Mouse (Mus musculus): ENCODE data around the gene Olfr1042.

DNA sequence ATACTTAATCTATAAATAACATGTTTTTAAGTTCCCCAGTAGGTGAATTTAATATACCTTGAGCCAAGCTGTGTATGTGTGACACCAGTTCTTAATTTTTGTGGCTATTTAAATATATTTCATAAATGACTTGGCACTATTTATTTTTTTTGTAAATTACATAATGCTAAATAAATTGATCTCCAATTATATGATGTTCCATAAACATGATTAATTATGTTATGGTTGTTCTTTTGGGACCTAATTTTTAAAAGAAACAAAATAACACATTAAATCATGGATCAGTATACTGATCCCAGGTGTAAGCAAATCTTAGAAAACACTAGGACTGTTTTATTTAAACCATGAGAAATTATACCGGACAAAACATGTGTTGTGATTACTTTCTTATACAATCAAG is 25.8 kb downstream of the Olfr1042 start, which contains the start of gene Olfr1039:
- TF ChIP-seq CTCF (IDR thresholded peaks at IDR 0.05; ENCODE audit: insufficient read depth, low read depth, low read length) = no peak
- TF ChIP-seq POLR2A (IDR thresholded peaks at IDR 0.05; ENCODE audit: insufficient read depth, low read depth, low read length) = no peak

All from olfactory bulb, adult 2 months (tissue).